Mouse (Mus musculus) megakaryocyte, embryonic 14.5 days (primary cell): ENCODE data around the gene Phf21a. TPM values are rescaled to one million over a fixed set of nuclear protein-coding genes. Genes with fewer than 3 reads are reported as not detected.
"Not testable (repeated sequence)": the region's sequence is repeated elsewhere in the genome, so short reads cannot be mapped to it uniquely, and the experiment has no call there.

Source experiments
- H3K27me3 ChIP-seq: replicated peaks from 2 replicates; pipeline ENCODE3; 2012; ENCODE audit warnings: inconsistent platforms
- H3K36me3 ChIP-seq: replicated peaks from 2 replicates; pipeline ENCODE3; 2012; ENCODE audit warnings: low read length, inconsistent platforms, mixed read lengths
- H3K4me1 ChIP-seq: 2 replicates; pipeline ENCODE4 v1.6.1; 2012; ENCODE audit warnings: inconsistent platforms
- H3K4me3 ChIP-seq: replicated peaks from 2 replicates; pipeline ENCODE3; 2012; ENCODE audit warnings: moderate library complexity, mild to moderate bottlenecking, inconsistent platforms
- H3K9me3 ChIP-seq: 2 replicates; pipeline ENCODE4 v1.6.1; 2012; ENCODE audit warnings: inconsistent platforms
- FLI1 ChIP-seq: IDR thresholded peaks from 2 replicates; pipeline ENCODE4 v1.6.1; 2012; ENCODE audit warnings: low read length, inconsistent platforms, mixed read lengths
- GATA1 ChIP-seq: IDR thresholded peaks from 3 replicates; pipeline ENCODE4 v1.6.1; 2012; ENCODE audit warnings: mixed read lengths, low read length, inconsistent platforms, borderline replicate concordance
- polyA plus RNA-seq: library from polyadenylated mRNA; stranded (reverse); fragments of >175 nt; gene quantifications from 2 replicates; pipeline ENCODE4 v1.2.3, GENCODE M21; 2012; ENCODE audit warnings: low replicate concordance; ENCODE audit not compliant: insufficient read depth

Phf21a gene
- polyA plus RNA-seq, 1 experiment: 19.0 TPM

GRCm38 (mm10) chr2:92389645-92390044, 296.7 kb downstream of the Phf21a start:
- Histone ChIP-seq H3K4me3 (peak overlapping the region; percentile 84), H3K4me1 (peaks cover 42% of the 10 kb centered on the region), H3K27me3 (peaks cover 94% of the 10 kb centered on the region), H3K36me3 (no peaks in the 10 kb centered on the region), H3K9me3 (no peaks in the 10 kb centered on the region)
- TF ChIP-seq GATA1 (no peak), FLI1 (no peak)

GRCm38 (mm10) chr2:92390206-92390930, 297.5 kb downstream of the Phf21a start:
- H3K27me3 ChIP-seq: peaks cover 99% of the 10 kb centered on the region
- H3K9me3 ChIP-seq: no peaks in the 10 kb centered on the region
- no peak overlapping the region for H3K4me3 ChIP-seq
- peaks cover 38% of the 10 kb centered on the region for H3K4me1 ChIP-seq
- no peaks in the 10 kb centered on the region for H3K36me3 ChIP-seq
- TF ChIP-seq GATA1 (no peak), FLI1 (no peak)

GRCm38 (mm10) chr2:92391116-92391515, 298.2 kb downstream of the Phf21a start:
- H3K9me3 ChIP-seq: no peaks in the 10 kb centered on the region
- no peak overlapping the region for H3K4me3 ChIP-seq
- peaks cover 99% of the 10 kb centered on the region for H3K27me3 ChIP-seq
- H3K36me3 ChIP-seq: no peaks in the 10 kb centered on the region
- H3K4me1 ChIP-seq: peaks cover 35% of the 10 kb centered on the region
- TF ChIP-seq GATA1 (no peak), FLI1 (no peak)

GRCm38 (mm10) chr2:92391703-92392317, 298.9 kb downstream of the Phf21a start:
- Histone ChIP-seq H3K4me3 (no peak overlapping the region), H3K36me3 (no peaks in the 10 kb centered on the region), H3K9me3 (no peaks in the 10 kb centered on the region), H3K27me3 (peaks cover 100% of the 10 kb centered on the region), H3K4me1 (peaks cover 35% of the 10 kb centered on the region)
- TF ChIP-seq GATA1 (no peak), FLI1 (no peak)

- TF ChIP-seq GATA1: no peak
- TF ChIP-seq FLI1: no peak
- H3K27me3 ChIP-seq: peaks cover 100% of the 10 kb centered on the region
- H3K4me1 ChIP-seq: peaks cover 35% of the 10 kb centered on the region
- H3K36me3 ChIP-seq: no peaks in the 10 kb centered on the region
- no peaks in the 10 kb centered on the region for H3K9me3 ChIP-seq
- peak overlapping the region; percentile 3 for H3K4me3 ChIP-seq
These were observed 299.7 kb downstream of the Phf21a start for GRCm38 (mm10) chr2:92392318-92393264.

- Histone ChIP-seq H3K4me3 (no peak overlapping the region), H3K4me1 (peaks cover 22% of the 10 kb centered on the region), H3K9me3 (peaks cover 4% of the 10 kb centered on the region), H3K27me3 (peaks cover 95% of the 10 kb centered on the region), H3K36me3 (no peaks in the 10 kb centered on the region)
- TF ChIP-seq FLI1: no peak
- no peak for TF ChIP-seq GATA1
These were observed 302.6 kb downstream of the Phf21a start for GRCm38 (mm10) chr2:92395535-92395934.

GRCm38 (mm10) chr2:92397436-92397835, 304.5 kb downstream of the Phf21a start:
- H3K27me3 ChIP-seq: peaks cover 93% of the 10 kb centered on the region
- peaks cover 11% of the 10 kb centered on the region for H3K9me3 ChIP-seq
- peaks cover 25% of the 10 kb centered on the region for H3K4me1 ChIP-seq
- H3K36me3 ChIP-seq: no peaks in the 10 kb centered on the region
- no peak for TF ChIP-seq FLI1
- no peak for TF ChIP-seq GATA1
- no peak overlapping the region for H3K4me3 ChIP-seq

GRCm38 (mm10) chr2:92399877-92400276, 307.0 kb downstream of the Phf21a start:
- Histone ChIP-seq H3K27me3 (peaks cover 71% of the 10 kb centered on the region), H3K4me1 (peaks cover 25% of the 10 kb centered on the region), H3K9me3 (peaks cover 11% of the 10 kb centered on the region), H3K36me3 (peaks cover 20% of the 10 kb centered on the region)
- not testable (repeated sequence) for H3K4me3 ChIP-seq

GRCm38 (mm10) chr2:92400682-92401081, 307.8 kb downstream of the Phf21a start:
- H3K36me3 ChIP-seq: peaks cover 28% of the 10 kb centered on the region
- H3K4me1 ChIP-seq: peaks cover 25% of the 10 kb centered on the region
- peaks cover 11% of the 10 kb centered on the region for H3K9me3 ChIP-seq
- TF ChIP-seq GATA1 (no peak), FLI1 (no peak)
- H3K4me3 ChIP-seq: peak overlapping the region; percentile 87
- H3K27me3 ChIP-seq: peaks cover 63% of the 10 kb centered on the region

- no peak for TF ChIP-seq FLI1
- no peak for TF ChIP-seq GATA1
- H3K4me3 ChIP-seq: peak within 1 kb of the TSS; percentile 87
- H3K9me3 ChIP-seq: peaks cover 11% of the 10 kb centered on the region
- peaks cover 59% of the 10 kb centered on the region for H3K27me3 ChIP-seq
- H3K4me1 ChIP-seq: peaks cover 25% of the 10 kb centered on the region
- H3K36me3 ChIP-seq: peaks cover 33% of the 10 kb centered on the region
These were observed 308.2 kb downstream of the Phf21a start, which contains the start of gene Mapk8ip1 for GRCm38 (mm10) chr2:92401091-92401561. Mapk8ip1 (minus strand) TSS chr2:92401263.
